Mouse (Mus musculus): ENCODE results near the gene Itga9.

DNA sequence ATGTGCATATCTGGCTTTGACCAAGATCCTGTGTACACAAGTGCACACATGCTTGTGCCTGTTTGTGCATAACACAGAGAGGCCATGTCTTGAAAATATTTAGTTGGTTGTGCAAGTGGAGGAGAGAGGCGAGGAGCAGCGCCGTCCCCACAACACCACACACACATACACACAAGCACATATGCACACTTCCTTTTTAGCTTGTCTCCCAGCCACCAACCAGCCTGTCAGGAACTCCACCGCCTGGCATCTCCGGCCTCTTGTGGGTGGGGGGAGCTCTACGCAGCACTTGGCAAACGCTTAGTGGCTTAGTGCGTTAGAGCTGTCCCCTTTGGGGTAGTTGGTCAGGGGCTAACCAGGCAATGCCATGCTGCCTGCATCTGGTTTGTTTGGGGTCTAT is 321.0 kb downstream of the Itga9 start:
- TF ChIP-seq CTCF (IDR thresholded peaks at IDR 0.05; ENCODE audit: borderline replicate concordance, control insufficient read depth, extremely low read depth, insufficient read depth, low read length, poor library complexity) (no peak), POLR2A (IDR thresholded peaks at IDR 0.05; ENCODE audit: control insufficient read depth, extremely low read depth, insufficient read depth, low read length, poor library complexity) (no peak)

Data from thymus, adult 2 months (tissue).